Mouse (Mus musculus) forebrain, postnatal 0 days (tissue): ENCODE results near the gene Galnt10. TPM values are rescaled to one million over a fixed set of nuclear protein-coding genes. Genes with fewer than 3 reads are reported as not detected.
A peak's percentile ranks its signal among the peaks of the same experiment; 100 is the strongest.

Source experiments
- ATAC-seq: fragments of 200-750 bp; cut with Nextera tagmentation; 2 replicates; pipeline ENCODE4 v1.8.0; 2017; ENCODE audit warnings: mild to moderate bottlenecking, moderate library complexity
- DNase-seq: peaks from one replicate; pipeline ENCODE4 v3.0.0-alpha.2; 2015
- H3K27ac ChIP-seq: fragments of 300-500 bp; sonication (generic); 2 replicates; pipeline ENCODE4 v1.5.1; 2014; ENCODE audit warnings: low read depth, mild to moderate bottlenecking, antibody characterized with exemption, low read length, moderate library complexity, mixed read lengths
- H3K27me3 ChIP-seq: fragments of 300-500 bp; sonication (generic); 2 replicates; pipeline ENCODE4 v1.6.1; 2014; ENCODE audit warnings: mild to moderate bottlenecking, low read length, mixed read lengths; ENCODE audit not compliant: insufficient read depth
- H3K36me3 ChIP-seq: fragments of 300-500 bp; sonication (generic); 2 replicates; pipeline ENCODE4 v1.6.1; 2014; ENCODE audit warnings: mild to moderate bottlenecking, moderate library complexity; ENCODE audit not compliant: insufficient read depth
- H3K4me1 ChIP-seq: fragments of 300-500 bp; sonication (generic); 2 replicates; pipeline ENCODE4 v1.6.1; 2014; ENCODE audit warnings: antibody characterized with exemption; ENCODE audit not compliant: insufficient read depth
- H3K4me2 ChIP-seq: fragments of 300-500 bp; sonication (generic); 2 replicates; pipeline ENCODE4 v1.6.1; 2014; ENCODE audit warnings: low read depth, mild to moderate bottlenecking, moderate library complexity
- H3K4me3 ChIP-seq: fragments of 300-500 bp; sonication (generic); 2 replicates; pipeline ENCODE4 v1.5.1; 2014; ENCODE audit warnings: low read depth, low read length, mixed read lengths
- H3K9ac ChIP-seq: fragments of 300-500 bp; sonication (generic); 2 replicates; pipeline ENCODE4 v1.6.1; 2014; ENCODE audit warnings: mild to moderate bottlenecking
- H3K9me3 ChIP-seq: fragments of 300-500 bp; sonication (generic); 2 replicates; pipeline ENCODE4 v1.6.1; 2016; ENCODE audit warnings: low read length
- CTCF ChIP-seq: sonication (generic); IDR thresholded peaks from 2 replicates; pipeline ENCODE4 v1.5.1; 2016; ENCODE audit warnings: antibody characterized with exemption, control low read depth, low read depth
- WGBS: fragments of 180-500 bp; shearing (Covaris S2); extraction: QIAGEN DNeasy Blood & Tissue Kit; methylation state at CpG from one replicate; pipeline ENCODE4 v1.1.7; 2014; 5-methylcytosine and 5-hydroxymethylcytosine counted together
- polyA plus RNA-seq: library from polyadenylated mRNA; unstranded; fragments of >200 nt; fragmentation: Nextera tagmentation; extraction: Ambion mirVana; gene quantifications from 2 replicates; pipeline ENCODE4 v1.2.1, GENCODE M21; 2015
- total RNA-seq: library from RNA; depleted of rRNA; stranded (reverse); fragments of >200 nt; gene quantifications from 2 replicates; pipeline ENCODE4 v1.2.3, GENCODE M21; 2014

The Galnt10 gene
- total and polyA plus RNA-seq, 2 experiments from 2014 or later, result 9.5 to 20.7 TPM

GRCm38 (mm10) chr11:57720076-57720475, 74.8 kb downstream of the Galnt10 start:
- no peak for DNase-seq
- Histone ChIP-seq H3K27me3 (no peaks in the 10 kb centered on the region), H3K4me3 (no peak overlapping the region), H3K9me3 (no peaks in the 10 kb centered on the region), H3K4me2 (no peak overlapping the region), H3K9ac (no peak overlapping the region), H3K36me3 (no peaks in the 10 kb centered on the region), H3K4me1 (no peaks in the 10 kb centered on the region), H3K27ac (no peak overlapping the region)
- no peak for ATAC-seq
- 66% methylated on average over 6 of the region's 6 CpGs for WGBS
- TF ChIP-seq CTCF, result no peak

GRCm38 (mm10) chr11:57724791-57725463, 79.7 kb downstream of the Galnt10 start:
- no peak overlapping the region for H3K27ac ChIP-seq

GRCm38 (mm10) chr11:57725926-57726325, 80.7 kb downstream of the Galnt10 start:
- H3K9me3 ChIP-seq, result no peaks in the 10 kb centered on the region
- H3K9ac ChIP-seq, result no peak overlapping the region
- ATAC-seq (no peak), DNase-seq (no peak)
- no peak for TF ChIP-seq CTCF
- 0 out of 2 replicates have a peak, but pooled peaks cover 4% of the 10 kb centered on the region for H3K36me3 ChIP-seq
- H3K4me2 ChIP-seq, result no peak overlapping the region
- WGBS, result 64% methylated on average over 4 of the region's 4 CpGs
- no peaks in the 10 kb centered on the region for H3K27me3 ChIP-seq
- H3K4me1 ChIP-seq, result no peaks in the 10 kb centered on the region
- H3K4me3 ChIP-seq, result no peak overlapping the region
- H3K27ac ChIP-seq, result no peak overlapping the region

More at GRCm38 (mm10) chr11:57724791-57725463, 79.7 kb downstream of the Galnt10 start:
- peak; percentile 37 for TF ChIP-seq CTCF
- H3K9me3 ChIP-seq, result no peaks in the 10 kb centered on the region
- ATAC-seq, result no peak
- no peak overlapping the region for H3K4me3 ChIP-seq
- no peak for DNase-seq
- no peaks in the 10 kb centered on the region for H3K4me1 ChIP-seq
- H3K9ac ChIP-seq, result no peak overlapping the region
- WGBS, result 88% methylated on average over 5 of the region's 5 CpGs
- H3K4me2 ChIP-seq, result no peak overlapping the region
- H3K27me3 ChIP-seq, result no peaks in the 10 kb centered on the region
- 0 out of 2 replicates have a peak, but pooled peaks cover 4% of the 10 kb centered on the region for H3K36me3 ChIP-seq

DNA sequence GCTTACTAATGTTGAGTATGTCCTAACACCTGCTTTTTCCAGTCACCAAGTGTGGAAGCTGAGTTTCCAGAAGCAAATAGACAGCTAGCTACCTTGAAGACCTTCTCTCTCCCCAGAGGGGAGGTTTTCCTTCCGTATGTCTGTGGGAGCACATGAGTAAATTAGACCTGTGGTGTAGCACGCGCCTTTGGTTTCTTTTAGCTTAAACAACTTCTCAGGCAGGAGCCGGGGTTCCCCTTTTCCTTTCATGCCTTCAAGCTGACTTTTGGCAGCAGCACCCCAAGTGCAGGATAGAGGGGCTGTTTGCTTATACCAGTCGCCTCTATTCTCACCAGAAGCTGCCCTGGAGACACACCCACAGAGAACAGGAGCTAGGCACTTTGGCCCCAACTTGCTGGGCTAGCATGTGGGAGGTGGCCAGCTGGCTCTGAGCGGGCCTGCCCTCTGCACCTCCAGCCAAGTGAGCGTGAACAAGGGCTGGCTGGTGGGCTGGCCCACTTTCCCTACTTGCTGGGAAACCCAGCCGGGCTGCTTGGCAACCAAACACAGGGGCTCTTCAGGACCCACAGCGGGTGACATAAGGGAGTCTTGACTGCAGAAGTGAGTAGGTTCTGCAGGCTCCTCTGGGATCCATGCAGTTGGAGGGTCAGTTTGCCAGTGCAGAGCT, 82.2 kb downstream of the Galnt10 start:
- peak; percentile 63 for DNase-seq
- 47% methylated on average over 9 of the region's 9 CpGs for WGBS
- no peak for TF ChIP-seq CTCF
- Histone ChIP-seq H3K27ac (no peak overlapping the region), H3K4me3 (no peak overlapping the region), H3K9ac (no peak overlapping the region), H3K4me1 (no peaks in the 10 kb centered on the region), H3K9me3 (no peaks in the 10 kb centered on the region), H3K27me3 (no peaks in the 10 kb centered on the region), H3K4me2 (no peak overlapping the region), H3K36me3 (0 out of 2 replicates have a peak, but pooled peaks cover 4% of the 10 kb centered on the region)
- peak; percentile 90 for ATAC-seq

GRCm38 (mm10) chr11:57732410-57733281, 87.4 kb downstream of the Galnt10 start:
- 77% methylated on average over 10 of the region's 10 CpGs for WGBS

GRCm38 (mm10) chr11:57747294-57748080, 102.2 kb downstream of the Galnt10 start:
- Histone ChIP-seq H3K27ac (no peak overlapping the region), H3K36me3 (no peaks in the 10 kb centered on the region), H3K4me2 (no peak overlapping the region), H3K4me1 (no peaks in the 10 kb centered on the region), H3K27me3 (no peaks in the 10 kb centered on the region), H3K4me3 (no peak overlapping the region), H3K9ac (no peak overlapping the region), H3K9me3 (no peaks in the 10 kb centered on the region)
- 73% methylated on average over 19 of the region's 19 CpGs for WGBS
- no peak for DNase-seq
- ATAC-seq, result peak; percentile 25; the same call in 1 of the 2 replicates
- peak; percentile 55 for TF ChIP-seq CTCF

More at GRCm38 (mm10) chr11:57732410-57733281, 87.4 kb downstream of the Galnt10 start:
- Histone ChIP-seq H3K9me3 (no peaks in the 10 kb centered on the region), H3K27me3 (no peaks in the 10 kb centered on the region), H3K4me1 (no peaks in the 10 kb centered on the region), H3K9ac (no peak overlapping the region), H3K27ac (no peak overlapping the region), H3K4me2 (no peak overlapping the region), H3K4me3 (no peak overlapping the region), H3K36me3 (no peaks in the 10 kb centered on the region)
- ATAC-seq (peak; percentile 55), DNase-seq (no peak)
- no peak for TF ChIP-seq CTCF
